Mouse (Mus musculus): ENCODE data around the gene B4galt7. TPM values are rescaled to one million over a fixed set of nuclear protein-coding genes. Genes with fewer than 3 reads are reported as not detected.
A peak's percentile ranks its signal among the peaks of the same experiment; 100 is the strongest.

B4galt7 gene
- polyA plus RNA-seq, 1 experiment from 2014 or later, result 41.4 TPM

DNA sequence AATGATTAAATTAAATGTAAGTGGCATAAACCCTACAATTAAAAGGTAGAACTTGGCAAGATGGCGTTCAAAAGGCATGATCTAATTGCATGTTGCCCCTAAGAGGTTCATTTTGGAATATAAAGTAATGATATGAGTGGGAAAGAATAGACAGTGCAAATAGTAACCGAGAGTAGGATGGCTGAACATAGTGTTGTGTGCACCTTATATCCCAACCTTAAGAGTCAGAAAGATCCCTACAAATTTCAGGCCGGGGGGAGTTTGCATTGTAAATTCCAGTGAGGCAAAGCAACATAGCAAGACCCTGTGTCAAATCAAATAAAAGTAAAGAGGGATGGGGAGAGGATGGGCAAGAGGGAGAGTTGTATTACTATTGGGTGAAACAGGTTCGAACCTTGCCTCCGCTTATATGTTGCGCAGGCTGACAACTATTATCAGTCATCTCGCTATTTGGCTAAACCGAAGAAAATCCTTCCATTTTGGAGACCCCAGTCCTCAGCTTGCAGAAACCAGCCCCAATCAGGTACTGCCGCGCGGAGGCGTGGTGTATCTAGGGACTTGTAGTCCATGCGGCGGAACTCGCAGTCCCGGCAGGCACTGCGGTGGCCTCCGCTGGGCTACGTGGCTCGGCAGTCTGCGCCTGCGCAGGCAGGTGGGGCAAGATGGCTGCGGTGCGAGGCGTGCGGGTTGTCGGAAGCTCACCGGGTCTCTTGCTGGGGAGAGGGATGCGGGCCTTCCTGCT is 7.0 kb upstream of the B4galt7 start:
- Histone ChIP-seq H3K27me3 (replicated peaks; ENCODE audit: control insufficient read depth, insufficient read depth, low read length) (peaks cover 4% of the 10 kb centered on the region), H3K9me3 (ENCODE audit: control insufficient read depth, low read length) (no peaks in the 10 kb centered on the region), H3K36me3 (ENCODE audit: control insufficient read depth, insufficient read depth) (peaks cover 16% of the 10 kb centered on the region), H3K4me2 (ENCODE audit: low read length) (peak overlapping the region; percentile 70), H3K27ac (ENCODE audit: low read length) (peak overlapping the region; percentile 79), H3K4me1 (replicated peaks; ENCODE audit: control insufficient read depth, insufficient read depth, low read length) (peaks cover 14% of the 10 kb centered on the region), H3K4me3 (replicated peaks; ENCODE audit: low read length) (peak overlapping the region; percentile 79), H3K9ac (replicated peaks; ENCODE audit: low read depth, low read length) (peak overlapping the region; percentile 75)
- ATAC-seq, result peak; percentile 99
- WGBS, result 4% methylated on average over 29 of the region's 29 CpGs

GRCm38 (mm10) chr13:55593254-55593747 is 6.4 kb upstream of the B4galt7 start:
- ATAC-seq, result peak; percentile 44
- H3K4me1 ChIP-seq (replicated peaks; ENCODE audit: control insufficient read depth, insufficient read depth, low read length), result peaks cover 14% of the 10 kb centered on the region
- H3K4me2 ChIP-seq (ENCODE audit: low read length), result peak overlapping the region; percentile 70
- peak overlapping the region; percentile 24; the same call in 1 of the 2 replicates for H3K27ac ChIP-seq (ENCODE audit: low read length)
- peak overlapping the region; percentile 79 for H3K4me3 ChIP-seq (replicated peaks; ENCODE audit: low read length)
- H3K36me3 ChIP-seq (ENCODE audit: control insufficient read depth, insufficient read depth), result peaks cover 19% of the 10 kb centered on the region
- no peaks in the 10 kb centered on the region for H3K9me3 ChIP-seq (ENCODE audit: control insufficient read depth, low read length)
- peak overlapping the region; percentile 75 for H3K9ac ChIP-seq (replicated peaks; ENCODE audit: low read depth, low read length)
- WGBS, result under 1% methylated on average over 31 of the region's 31 CpGs
- peaks cover 4% of the 10 kb centered on the region for H3K27me3 ChIP-seq (replicated peaks; ENCODE audit: control insufficient read depth, insufficient read depth, low read length)

GRCm38 (mm10) chr13:55595375-55595774 is 4.3 kb upstream of the B4galt7 start:
- Histone ChIP-seq H3K27me3 (replicated peaks; ENCODE audit: control insufficient read depth, insufficient read depth, low read length) (peaks cover 4% of the 10 kb centered on the region), H3K4me2 (ENCODE audit: low read length) (no peak overlapping the region), H3K4me1 (replicated peaks; ENCODE audit: control insufficient read depth, insufficient read depth, low read length) (peaks cover 19% of the 10 kb centered on the region), H3K9me3 (ENCODE audit: control insufficient read depth, low read length) (no peaks in the 10 kb centered on the region), H3K36me3 (ENCODE audit: control insufficient read depth, insufficient read depth) (peaks cover 19% of the 10 kb centered on the region), H3K27ac (ENCODE audit: low read length) (no peak overlapping the region), H3K9ac (replicated peaks; ENCODE audit: low read depth, low read length) (no peak overlapping the region), H3K4me3 (replicated peaks; ENCODE audit: low read length) (no peak overlapping the region)
- ATAC-seq, result no peak
- WGBS, result 74% methylated on average over 12 of the region's 12 CpGs

DNA sequence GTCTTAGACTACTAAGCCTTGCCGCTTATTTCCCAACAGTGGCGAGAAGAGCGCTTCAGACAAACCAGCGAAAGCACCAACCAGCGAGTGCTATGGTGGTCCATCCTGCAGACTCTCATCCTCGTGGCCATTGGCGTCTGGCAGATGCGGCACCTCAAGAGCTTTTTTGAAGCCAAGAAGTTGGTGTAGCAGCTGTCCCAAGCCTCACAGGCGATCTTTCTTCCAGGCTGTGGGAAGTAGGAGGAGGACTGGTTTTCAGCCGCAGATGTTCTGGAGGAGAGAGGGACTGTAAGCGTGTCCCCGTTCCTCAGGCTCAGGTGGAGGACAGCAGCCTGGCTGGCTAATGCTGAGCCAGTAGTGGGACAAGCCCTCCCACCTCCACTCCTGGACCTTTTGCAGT is 2.9 kb upstream of the B4galt7 start:
- H3K9me3 ChIP-seq (ENCODE audit: control insufficient read depth, low read length), result no peaks in the 10 kb centered on the region
- no peaks in the 10 kb centered on the region for H3K27me3 ChIP-seq (replicated peaks; ENCODE audit: control insufficient read depth, insufficient read depth, low read length)
- no peak overlapping the region for H3K4me2 ChIP-seq (ENCODE audit: low read length)
- no peak for ATAC-seq
- H3K9ac ChIP-seq (replicated peaks; ENCODE audit: low read depth, low read length), result no peak overlapping the region
- H3K36me3 ChIP-seq (ENCODE audit: control insufficient read depth, insufficient read depth), result peaks cover 19% of the 10 kb centered on the region
- H3K4me3 ChIP-seq (replicated peaks; ENCODE audit: low read length), result no peak overlapping the region
- peaks cover 23% of the 10 kb centered on the region for H3K4me1 ChIP-seq (replicated peaks; ENCODE audit: control insufficient read depth, insufficient read depth, low read length)
- 96% methylated on average over 12 of the region's 12 CpGs for WGBS
- H3K27ac ChIP-seq (ENCODE audit: low read length), result no peak overlapping the region

GRCm38 (mm10) chr13:55600657-55601056 is 961 bp downstream of the B4galt7 start:
- peaks cover 22% of the 10 kb centered on the region for H3K36me3 ChIP-seq (ENCODE audit: control insufficient read depth, insufficient read depth)
- H3K9ac ChIP-seq (replicated peaks; ENCODE audit: low read depth, low read length), result peak overlapping the region; percentile 95
- WGBS, result 23% methylated on average over 9 of the region's 9 CpGs
- H3K4me2 ChIP-seq (ENCODE audit: low read length), result peak overlapping the region; percentile 56
- peak; percentile 34; the same call in 1 of the 2 replicates for ATAC-seq
- H3K4me1 ChIP-seq (replicated peaks; ENCODE audit: control insufficient read depth, insufficient read depth, low read length), result peaks cover 9% of the 10 kb centered on the region
- H3K27ac ChIP-seq (ENCODE audit: low read length), result no peak overlapping the region; the same call in 1 of the 2 replicates
- peak overlapping the region; percentile 97 for H3K4me3 ChIP-seq (replicated peaks; ENCODE audit: low read length)
- no peaks in the 10 kb centered on the region for H3K27me3 ChIP-seq (replicated peaks; ENCODE audit: control insufficient read depth, insufficient read depth, low read length)
- no peaks in the 10 kb centered on the region for H3K9me3 ChIP-seq (ENCODE audit: control insufficient read depth, low read length)

DNA sequence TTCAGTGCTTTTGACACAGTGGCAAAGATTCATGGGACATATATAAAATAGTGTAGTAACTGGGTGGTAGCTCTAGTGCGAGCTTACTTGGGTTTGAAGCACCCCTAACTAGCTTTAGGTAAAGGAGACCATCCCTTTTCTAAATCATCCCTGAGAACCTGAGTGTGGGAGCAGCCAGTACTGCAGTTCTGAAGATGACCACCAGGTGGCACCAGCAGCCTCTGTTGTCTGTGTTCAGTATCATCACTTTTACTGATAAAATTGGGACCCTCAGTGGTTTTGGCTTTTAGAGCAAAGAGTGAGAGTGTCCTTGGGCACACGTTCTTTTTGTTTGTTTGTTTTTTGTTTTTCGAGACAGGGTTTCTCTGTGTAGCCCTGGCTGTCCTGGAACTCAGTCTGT is 1.9 kb downstream of the B4galt7 start:
- Histone ChIP-seq H3K36me3 (ENCODE audit: control insufficient read depth, insufficient read depth) (peaks cover 16% of the 10 kb centered on the region), H3K27me3 (replicated peaks; ENCODE audit: control insufficient read depth, insufficient read depth, low read length) (no peaks in the 10 kb centered on the region), H3K9ac (replicated peaks; ENCODE audit: low read depth, low read length) (no peak overlapping the region), H3K4me1 (replicated peaks; ENCODE audit: control insufficient read depth, insufficient read depth, low read length) (peaks cover 9% of the 10 kb centered on the region), H3K27ac (ENCODE audit: low read length) (no peak overlapping the region), H3K4me2 (ENCODE audit: low read length) (no peak overlapping the region), H3K4me3 (replicated peaks; ENCODE audit: low read length) (no peak overlapping the region), H3K9me3 (ENCODE audit: control insufficient read depth, low read length) (no peaks in the 10 kb centered on the region)
- 4% methylated on average over 3 of the region's 3 CpGs for WGBS
- no peak for ATAC-seq

GRCm38 (mm10) chr13:55604606-55605005 is 4.9 kb downstream of the B4galt7 start:
- Histone ChIP-seq H3K27ac (ENCODE audit: low read length) (no peak overlapping the region), H3K4me1 (replicated peaks; ENCODE audit: control insufficient read depth, insufficient read depth, low read length) (peaks cover 6% of the 10 kb centered on the region), H3K9ac (replicated peaks; ENCODE audit: low read depth, low read length) (no peak overlapping the region), H3K9me3 (ENCODE audit: control insufficient read depth, low read length) (no peaks in the 10 kb centered on the region), H3K36me3 (ENCODE audit: control insufficient read depth, insufficient read depth) (peaks cover 7% of the 10 kb centered on the region; the same call in 1 of the 2 replicates), H3K27me3 (replicated peaks; ENCODE audit: control insufficient read depth, insufficient read depth, low read length) (no peaks in the 10 kb centered on the region), H3K4me2 (ENCODE audit: low read length) (no peak overlapping the region), H3K4me3 (replicated peaks; ENCODE audit: low read length) (no peak overlapping the region)
- ATAC-seq, result no peak
- WGBS, result 97% methylated on average over 3 of the region's 3 CpGs

DNA sequence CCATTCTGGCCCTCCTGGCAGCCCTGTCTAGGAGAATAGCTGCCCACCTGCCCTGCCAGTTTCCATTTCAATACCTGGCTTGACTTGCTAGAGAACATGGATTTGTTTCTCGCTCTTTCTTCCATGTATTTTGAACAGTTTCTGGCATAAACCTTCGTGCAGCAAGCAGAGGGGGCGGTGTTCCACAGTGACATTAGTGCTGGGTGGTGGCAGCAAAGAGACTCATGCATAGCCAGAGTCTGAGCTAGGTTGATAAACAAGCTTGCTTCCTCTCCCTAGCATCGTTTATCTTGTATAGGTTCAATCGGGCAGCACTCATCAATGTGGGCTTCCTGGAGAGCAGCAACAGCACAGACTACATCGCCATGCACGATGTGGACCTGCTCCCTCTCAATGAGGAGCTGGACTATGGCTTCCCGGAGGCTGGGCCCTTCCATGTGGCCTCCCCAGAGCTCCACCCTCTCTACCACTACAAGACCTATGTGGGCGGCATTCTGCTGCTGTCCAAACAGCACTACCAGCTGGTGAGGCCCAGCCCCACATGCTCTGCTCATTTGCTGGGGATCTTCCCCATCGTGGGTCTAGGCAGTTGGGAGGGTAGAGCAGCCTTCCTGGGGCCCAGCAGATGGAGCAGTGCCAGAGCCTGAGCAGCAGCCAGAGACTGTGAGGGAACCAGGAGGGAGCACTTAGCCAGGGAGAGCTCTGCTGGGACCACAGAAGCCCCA is 7.4 kb downstream of the B4galt7 start:
- 82% methylated on average over 10 of the region's 10 CpGs for WGBS
- no peaks in the 10 kb centered on the region for H3K9me3 ChIP-seq (ENCODE audit: control insufficient read depth, low read length)
- no peak overlapping the region for H3K27ac ChIP-seq (ENCODE audit: low read length)
- H3K4me2 ChIP-seq (ENCODE audit: low read length), result no peak overlapping the region
- no peak for ATAC-seq
- no peak overlapping the region for H3K4me3 ChIP-seq (replicated peaks; ENCODE audit: low read length)
- no peaks in the 10 kb centered on the region for H3K4me1 ChIP-seq (replicated peaks; ENCODE audit: control insufficient read depth, insufficient read depth, low read length)
- H3K9ac ChIP-seq (replicated peaks; ENCODE audit: low read depth, low read length), result no peak overlapping the region
- no peaks in the 10 kb centered on the region for H3K27me3 ChIP-seq (replicated peaks; ENCODE audit: control insufficient read depth, insufficient read depth, low read length)
- H3K36me3 ChIP-seq (ENCODE audit: control insufficient read depth, insufficient read depth), result peaks cover 7% of the 10 kb centered on the region; the same call in 1 of the 2 replicates

DNA sequence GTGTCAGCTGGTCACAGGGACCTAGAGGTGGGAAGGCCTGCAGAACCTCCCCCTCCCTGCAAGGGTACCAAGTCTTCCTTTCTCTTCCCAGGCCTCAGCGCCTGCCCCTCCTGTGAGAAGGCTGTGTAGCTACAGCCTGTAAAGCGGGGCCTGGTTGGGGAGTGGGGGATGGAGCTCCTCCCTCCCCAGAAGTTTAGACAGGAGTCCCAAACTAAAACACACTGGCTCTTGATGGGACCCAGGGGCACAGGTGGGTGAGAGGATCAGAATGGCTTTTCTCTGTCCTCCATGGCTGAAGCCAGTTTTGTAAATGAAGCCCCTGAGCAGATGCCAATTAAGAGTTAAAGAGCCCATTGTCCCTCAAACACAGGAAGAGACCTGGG is 7.9 kb downstream of the B4galt7 start:
- Histone ChIP-seq H3K4me2 (ENCODE audit: low read length) (no peak overlapping the region), H3K4me3 (replicated peaks; ENCODE audit: low read length) (no peak overlapping the region), H3K27me3 (replicated peaks; ENCODE audit: control insufficient read depth, insufficient read depth, low read length) (no peaks in the 10 kb centered on the region), H3K9me3 (ENCODE audit: control insufficient read depth, low read length) (no peaks in the 10 kb centered on the region), H3K36me3 (ENCODE audit: control insufficient read depth, insufficient read depth) (peaks cover 7% of the 10 kb centered on the region; the same call in 1 of the 2 replicates), H3K4me1 (replicated peaks; ENCODE audit: control insufficient read depth, insufficient read depth, low read length) (no peaks in the 10 kb centered on the region), H3K9ac (replicated peaks; ENCODE audit: low read depth, low read length) (no peak overlapping the region), H3K27ac (ENCODE audit: low read length) (no peak overlapping the region)
- WGBS, result 93% methylated on average over 2 of the region's 2 CpGs
- no peak for ATAC-seq
